Mouse (Mus musculus): Measurements from ENCODE around the gene Mrpl46. TPM values are rescaled to one million over a fixed set of nuclear protein-coding genes. Genes with fewer than 3 reads are reported as not detected.

Mrpl46 gene
- polyA plus RNA-seq, 1 experiment: 9.4 TPM

GRCm38 (mm10) chr7:78753752-78754457 lies 29.4 kb downstream of the Mrpl46 start:
- WGBS: 87% methylated on average over 7 of the region's 7 CpGs
- no peak overlapping the region for H3K4me3 ChIP-seq (ENCODE audit: extremely low read depth, insufficient read depth, insufficient read length)
- no peak for TF ChIP-seq CTCF (IDR thresholded peaks at IDR 0.05; ENCODE audit: extremely low read depth, insufficient read depth, insufficient read length, insufficient replicate concordance)
- TF ChIP-seq POLR2A (IDR thresholded peaks at IDR 0.05; ENCODE audit: low read depth, low read length): no peak
- H3K36me3 ChIP-seq (ENCODE audit: control insufficient read depth, insufficient read depth, low read length): no peaks in the 10 kb centered on the region
- H3K27ac ChIP-seq (ENCODE audit: insufficient read depth, low read length): no peak overlapping the region
- no peak for DNase-seq (ENCODE audit: low read depth in 1 of 2, low spot score in 2 of 2)
- no peaks in the 10 kb centered on the region for H3K27me3 ChIP-seq (ENCODE audit: control insufficient read depth, insufficient read depth, low read length)
- H3K4me1 ChIP-seq (ENCODE audit: control insufficient read depth, insufficient read depth, insufficient read length): no peaks in the 10 kb centered on the region

DNA sequence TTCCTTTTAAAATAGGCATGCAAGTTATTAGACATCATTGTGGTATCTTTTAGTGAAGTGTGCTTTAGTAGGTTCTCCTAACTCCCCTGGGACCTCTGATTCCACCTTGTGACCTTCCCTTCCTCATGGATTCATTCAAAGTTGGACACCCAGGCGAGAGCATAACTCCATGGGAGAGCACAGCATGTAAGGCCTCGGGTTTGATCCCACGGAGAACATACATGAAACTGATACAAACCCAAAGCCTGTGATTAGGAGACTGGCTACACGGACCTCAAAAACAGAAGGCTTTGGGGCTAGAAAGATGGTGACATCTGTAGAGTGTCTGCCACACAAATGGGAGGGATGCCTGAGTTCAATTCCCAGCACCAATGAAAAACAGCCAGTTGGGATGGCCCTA lies 30.4 kb downstream of the Mrpl46 start:
- WGBS: 91% methylated on average over 4 of the region's 4 CpGs
- TF ChIP-seq POLR2A (IDR thresholded peaks at IDR 0.05; ENCODE audit: low read depth, low read length): no peak
- TF ChIP-seq CTCF (IDR thresholded peaks at IDR 0.05; ENCODE audit: extremely low read depth, insufficient read depth, insufficient read length, insufficient replicate concordance): no peak
- no peaks in the 10 kb centered on the region for H3K4me1 ChIP-seq (ENCODE audit: control insufficient read depth, insufficient read depth, insufficient read length)
- H3K36me3 ChIP-seq (ENCODE audit: control insufficient read depth, insufficient read depth, low read length): no peaks in the 10 kb centered on the region
- DNase-seq (ENCODE audit: low read depth in 1 of 2, low spot score in 2 of 2): no peak
- H3K4me3 ChIP-seq (ENCODE audit: extremely low read depth, insufficient read depth, insufficient read length): no peak overlapping the region
- no peaks in the 10 kb centered on the region for H3K27me3 ChIP-seq (ENCODE audit: control insufficient read depth, insufficient read depth, low read length)
- H3K27ac ChIP-seq (ENCODE audit: insufficient read depth, low read length): no peak overlapping the region

GRCm38 (mm10) chr7:78743731-78744385 lies 39.5 kb downstream of the Mrpl46 start:
- H3K4me3 ChIP-seq (ENCODE audit: extremely low read depth, insufficient read depth, insufficient read length): no peak overlapping the region
- no peaks in the 10 kb centered on the region for H3K4me1 ChIP-seq (ENCODE audit: control insufficient read depth, insufficient read depth, insufficient read length)
- WGBS: 75% methylated on average over 5 of the region's 5 CpGs
- no peak for DNase-seq (ENCODE audit: low read depth in 1 of 2, low spot score in 2 of 2)
- H3K36me3 ChIP-seq (ENCODE audit: control insufficient read depth, insufficient read depth, low read length): no peaks in the 10 kb centered on the region
- TF ChIP-seq POLR2A (IDR thresholded peaks at IDR 0.05; ENCODE audit: low read depth, low read length) (no peak), CTCF (IDR thresholded peaks at IDR 0.05; ENCODE audit: extremely low read depth, insufficient read depth, insufficient read length, insufficient replicate concordance) (no peak)
- H3K27ac ChIP-seq (ENCODE audit: insufficient read depth, low read length): no peak overlapping the region
- H3K27me3 ChIP-seq (ENCODE audit: control insufficient read depth, insufficient read depth, low read length): no peaks in the 10 kb centered on the region

- TF ChIP-seq CTCF (IDR thresholded peaks at IDR 0.05; ENCODE audit: extremely low read depth, insufficient read depth, insufficient read length, insufficient replicate concordance) (no peak), POLR2A (IDR thresholded peaks at IDR 0.05; ENCODE audit: low read depth, low read length) (no peak)
- Histone ChIP-seq H3K27me3 (ENCODE audit: control insufficient read depth, insufficient read depth, low read length) (no peaks in the 10 kb centered on the region), H3K27ac (ENCODE audit: insufficient read depth, low read length) (no peak overlapping the region), H3K4me1 (ENCODE audit: control insufficient read depth, insufficient read depth, insufficient read length) (no peaks in the 10 kb centered on the region), H3K4me3 (ENCODE audit: extremely low read depth, insufficient read depth, insufficient read length) (no peak overlapping the region), H3K36me3 (ENCODE audit: control insufficient read depth, insufficient read depth, low read length) (no peaks in the 10 kb centered on the region)
- no peak for DNase-seq (ENCODE audit: low read depth in 1 of 2, low spot score in 2 of 2)
- 84% methylated on average over 8 of the region's 8 CpGs for WGBS
These were observed 43.9 kb downstream of the Mrpl46 start for GRCm38 (mm10) chr7:78739351-78740000.

DNA sequence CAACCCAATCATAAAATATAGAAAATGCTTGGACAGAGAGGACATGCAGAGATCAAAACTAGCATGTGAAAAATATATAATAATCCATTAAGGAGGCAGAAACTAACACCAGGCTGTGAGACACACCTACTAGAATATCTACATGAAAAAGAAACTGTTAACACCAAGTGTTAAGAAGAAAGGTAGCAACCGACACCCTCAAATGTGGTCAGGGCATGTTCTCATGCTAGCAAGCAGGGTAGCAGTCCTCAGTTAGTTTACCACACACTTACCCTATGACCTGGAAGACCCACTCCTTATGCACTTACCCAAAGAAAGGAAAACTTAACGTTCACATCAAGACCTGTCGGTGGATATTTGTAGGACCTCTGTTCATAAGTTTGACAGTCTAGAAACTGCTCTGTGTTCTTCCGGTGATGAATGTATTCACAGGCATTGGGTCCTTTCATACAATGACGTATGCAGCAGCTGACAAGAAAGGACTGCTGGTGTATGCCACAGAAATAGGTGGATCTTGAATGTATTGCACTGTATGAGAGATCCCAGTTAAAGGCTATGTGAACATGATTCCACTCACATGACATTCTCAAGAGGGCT lies 45.6 kb downstream of the Mrpl46 start, which contains the start of gene Ntrk3:
Gene Ntrk3, minus strand, starts transcription at position 399 of the 597 bp plus-strand sequence.
- WGBS: 69% methylated on average over 5 of the region's 5 CpGs
- H3K4me3 ChIP-seq (ENCODE audit: extremely low read depth, insufficient read depth, insufficient read length): no peak within 1 kb of the TSS; the same call in 1 of the 2 replicates
- no peak within 1 kb of the TSS for H3K27ac ChIP-seq (ENCODE audit: insufficient read depth, low read length)
- TF ChIP-seq CTCF (IDR thresholded peaks at IDR 0.05; ENCODE audit: extremely low read depth, insufficient read depth, insufficient read length, insufficient replicate concordance): no peak
- no peak for TF ChIP-seq POLR2A (IDR thresholded peaks at IDR 0.05; ENCODE audit: low read depth, low read length)
- no peak for DNase-seq (ENCODE audit: low read depth in 1 of 2, low spot score in 2 of 2)
- H3K36me3 ChIP-seq (ENCODE audit: control insufficient read depth, insufficient read depth, low read length): no peaks in the 10 kb centered on the region
- H3K4me1 ChIP-seq (ENCODE audit: control insufficient read depth, insufficient read depth, insufficient read length): no peaks in the 10 kb centered on the region
- no peaks in the 10 kb centered on the region for H3K27me3 ChIP-seq (ENCODE audit: control insufficient read depth, insufficient read depth, low read length)

DNA sequence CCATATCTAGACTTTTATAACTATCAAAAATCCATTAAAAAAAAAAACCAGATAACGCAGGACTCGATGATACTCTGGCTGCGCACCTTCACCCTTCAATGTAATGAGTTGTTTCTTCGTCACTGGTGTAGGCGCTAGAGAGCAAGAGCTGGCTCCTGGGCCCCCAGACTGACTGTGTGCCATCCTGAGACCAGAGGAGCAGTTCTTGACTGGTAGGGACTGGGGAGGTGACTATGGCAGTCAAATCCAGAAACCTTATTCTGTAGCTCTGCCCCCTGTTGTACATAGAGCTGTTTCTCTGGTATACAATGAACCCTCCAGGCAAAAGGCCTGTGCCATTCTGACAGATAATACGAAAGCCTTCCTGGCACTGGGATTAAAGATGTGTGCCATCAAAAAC lies 46.1 kb downstream of the Mrpl46 start:
- Histone ChIP-seq H3K36me3 (ENCODE audit: control insufficient read depth, insufficient read depth, low read length) (no peaks in the 10 kb centered on the region), H3K27me3 (ENCODE audit: control insufficient read depth, insufficient read depth, low read length) (no peaks in the 10 kb centered on the region), H3K4me3 (ENCODE audit: extremely low read depth, insufficient read depth, insufficient read length) (no peak overlapping the region), H3K27ac (ENCODE audit: insufficient read depth, low read length) (no peak overlapping the region), H3K4me1 (ENCODE audit: control insufficient read depth, insufficient read depth, insufficient read length) (no peaks in the 10 kb centered on the region)
- 87% methylated on average over 6 of the region's 6 CpGs for WGBS
- DNase-seq (ENCODE audit: low read depth in 1 of 2, low spot score in 2 of 2): no peak
- TF ChIP-seq POLR2A (IDR thresholded peaks at IDR 0.05; ENCODE audit: low read depth, low read length): no peak
- TF ChIP-seq CTCF (IDR thresholded peaks at IDR 0.05; ENCODE audit: extremely low read depth, insufficient read depth, insufficient read length, insufficient replicate concordance): no peak

Measured in spleen, adult 2 months (tissue).